Mouse (Mus musculus) left cerebral cortex, postnatal 36 days (tissue): Measurements from ENCODE around the gene Slc25a51. TPM values are rescaled to one million over a fixed set of nuclear protein-coding genes. Genes with fewer than 3 reads are reported as not detected.

Source experiments
- DNase-seq, 2 experiments: peaks; one replicate each; pipeline ENCODE4 v3.0.0; 2021 to 2022; ENCODE audit warnings: low spot score in 2 of 2, mixed read lengths in 1 of 2
- intact Hi-C: fragments of 180-260 bp; cut with DNase I; formaldehyde crosslinking; loops from one replicate; pipeline ENCODE4 v1.15.1; 2025
- total RNA-seq, 2 experiments: library from RNA; stranded (reverse); gene quantifications; 2 replicates each; pipeline ENCODE4 v1.2.3; 2021

Slc25a51 gene
- 100 to 1,000 TPM; 117 to 118 TPM for total RNA-seq

DNA sequence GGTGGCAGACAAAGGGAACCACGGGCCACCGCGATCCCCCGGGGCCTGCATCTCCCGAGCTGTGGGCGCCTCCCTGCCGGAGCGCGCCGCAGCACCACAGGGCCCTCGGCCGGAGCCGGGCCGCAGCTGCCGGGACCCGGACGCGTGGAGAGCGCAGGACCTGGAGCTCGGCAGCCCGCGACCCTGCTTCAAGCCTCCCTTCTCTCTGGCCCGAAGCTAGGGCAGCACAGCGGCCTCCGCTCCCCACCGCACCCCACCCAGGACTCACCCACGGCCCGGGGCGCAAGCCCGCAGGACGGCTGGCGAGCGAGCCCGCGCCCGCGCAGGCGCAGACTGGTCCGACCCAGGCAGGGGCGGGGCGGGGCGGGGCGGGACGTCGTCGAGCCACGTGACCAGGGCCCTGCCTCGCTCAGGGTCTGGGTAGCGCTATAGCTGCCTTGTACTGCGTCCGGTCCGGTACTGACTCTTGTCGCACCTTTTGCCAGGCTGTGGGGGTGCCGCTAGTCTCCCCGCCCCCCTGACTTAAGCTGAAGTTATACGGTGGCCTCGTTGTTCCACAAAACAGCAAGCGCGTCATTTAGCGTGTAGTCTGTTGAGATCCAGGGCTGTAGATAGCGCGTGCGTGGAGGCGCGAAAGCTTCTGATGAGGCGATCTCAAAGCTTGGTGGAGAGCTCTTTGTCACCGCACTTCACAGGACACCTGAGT, at the start of gene Slc25a51:
Gene Slc25a51 (minus strand): TSS at position 340 of the 706 bp plus-strand sequence.
- intact Hi-C loops: loop anchor here (10.0 kb wide), 2 partner anchors 314 to 394 kb away; partner anchors contain the start of genes Polr1e and Zbtb5
- DNase-seq: peak; percentile 84 to 86

DNA sequence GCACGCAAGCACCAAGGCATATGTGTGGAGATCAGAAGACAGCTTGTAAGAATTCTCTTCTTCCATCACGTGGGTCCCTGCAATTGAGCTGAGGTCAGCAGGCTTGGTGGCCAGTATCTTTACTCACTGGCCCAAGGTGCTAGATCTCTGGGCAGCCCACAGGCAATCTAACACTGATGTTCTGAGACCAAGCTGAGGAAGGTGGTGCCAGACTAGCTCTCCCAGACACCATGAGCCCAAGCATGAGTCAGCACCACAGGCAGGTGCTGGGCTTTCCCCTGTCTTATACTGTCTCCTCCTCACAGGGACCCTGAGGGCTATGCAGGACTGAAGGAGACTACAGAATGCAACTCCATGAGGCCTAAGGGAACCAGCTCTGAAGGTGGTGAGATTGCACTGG, 49.0 kb upstream of the Slc25a51 start:
- DNase-seq: no peak
- intact Hi-C loops: no loop called here

DNA sequence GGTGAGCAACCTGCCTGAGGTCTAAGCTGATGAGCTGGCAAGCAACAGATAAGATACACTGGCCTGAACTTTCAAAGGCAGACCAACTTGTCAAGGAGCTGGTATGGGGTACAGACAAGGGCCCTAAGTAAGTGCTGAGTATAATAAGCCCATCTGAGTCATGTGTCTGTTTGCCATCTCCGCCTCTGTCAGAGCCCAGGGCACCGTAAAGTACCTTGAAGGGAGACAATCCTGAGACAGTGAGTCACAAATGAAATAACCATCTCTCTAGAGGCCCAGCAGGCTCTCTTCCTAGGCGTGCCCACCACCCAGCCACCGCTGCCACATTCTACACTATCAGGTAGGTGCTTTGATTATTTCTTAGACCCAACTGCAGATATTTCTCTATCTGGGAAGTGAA, 46.4 kb upstream of the Slc25a51 start:
- intact Hi-C loops: no loop called here
- no peak for DNase-seq

DNA sequence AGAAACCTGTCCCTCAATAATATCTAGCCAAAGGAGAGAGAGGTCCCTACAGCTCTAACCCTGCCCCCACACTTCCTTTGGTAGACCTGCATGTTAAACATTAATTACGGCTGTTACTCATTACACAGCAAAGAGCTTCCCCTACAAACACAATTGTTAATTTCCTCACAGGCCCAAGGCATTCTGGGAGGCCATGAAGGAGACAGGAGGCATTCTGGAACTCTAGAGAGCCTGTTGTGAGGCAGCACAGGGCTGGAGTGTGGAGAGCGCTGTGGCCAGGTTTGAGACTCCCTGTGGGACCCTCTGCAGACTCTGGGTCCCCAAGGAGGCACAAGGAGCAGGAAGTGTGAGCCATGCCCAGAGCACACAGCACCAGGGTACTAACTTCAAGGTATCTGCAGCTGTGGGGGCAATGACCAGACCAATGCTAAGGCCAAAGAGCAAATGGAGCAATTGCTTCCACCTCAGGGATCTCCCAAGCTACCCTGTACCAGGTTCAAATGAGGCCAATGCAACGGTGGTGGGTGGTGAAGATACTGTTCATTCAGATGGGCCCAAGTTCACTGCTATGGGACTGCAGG, 44.8 kb upstream of the Slc25a51 start:
- intact Hi-C loops: no loop called here
- DNase-seq: no peak

DNA sequence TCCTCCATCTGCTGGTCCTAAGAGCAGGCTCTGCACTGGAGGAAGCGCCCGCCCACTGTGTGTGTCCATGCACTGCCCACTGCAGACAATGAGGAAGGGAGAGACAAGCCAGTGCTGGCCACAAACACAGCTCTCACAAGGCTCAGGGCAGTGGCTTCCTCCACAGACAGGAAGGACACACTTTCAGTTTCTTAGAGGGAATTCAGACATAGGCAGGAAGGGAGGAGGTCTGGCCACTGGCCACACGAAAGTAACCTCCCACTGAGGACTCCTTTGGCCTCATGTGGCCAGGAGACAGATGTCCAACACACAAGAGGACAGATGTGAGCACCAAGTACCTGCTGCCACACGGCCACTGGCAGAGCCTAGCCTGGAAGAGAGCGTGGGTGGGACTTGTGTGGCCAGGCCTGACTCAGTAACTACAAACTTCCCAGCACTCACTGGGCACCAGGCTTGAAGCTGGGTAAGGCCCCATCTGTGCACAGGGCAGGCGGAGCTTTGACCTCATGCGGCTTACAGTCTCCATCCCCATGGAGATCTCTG, 44.1 kb upstream of the Slc25a51 start:
- peak in 1 of 2 experiments; percentile 9 for DNase-seq
- intact Hi-C loops: no loop called here

DNA sequence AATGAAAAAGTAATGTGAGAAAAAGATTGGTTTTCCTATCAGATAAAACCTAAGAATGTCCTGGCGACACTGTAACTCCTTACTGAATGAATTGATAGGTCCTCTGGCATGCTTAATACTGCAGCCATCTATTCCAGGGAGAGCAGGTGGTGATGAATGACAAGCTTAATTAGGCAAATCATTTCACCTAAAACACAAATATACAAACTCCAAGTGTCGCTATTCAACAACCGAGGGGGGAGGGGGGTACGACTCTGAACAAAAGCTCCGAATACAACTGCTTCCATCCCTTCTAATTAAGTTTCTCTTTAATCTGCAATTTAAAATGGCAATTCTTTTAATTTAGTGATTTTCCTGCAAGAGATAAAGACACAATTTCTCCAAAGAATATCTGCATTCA, 40.4 kb upstream of the Slc25a51 start:
- intact Hi-C loops: no loop called here
- DNase-seq: no peak

DNA sequence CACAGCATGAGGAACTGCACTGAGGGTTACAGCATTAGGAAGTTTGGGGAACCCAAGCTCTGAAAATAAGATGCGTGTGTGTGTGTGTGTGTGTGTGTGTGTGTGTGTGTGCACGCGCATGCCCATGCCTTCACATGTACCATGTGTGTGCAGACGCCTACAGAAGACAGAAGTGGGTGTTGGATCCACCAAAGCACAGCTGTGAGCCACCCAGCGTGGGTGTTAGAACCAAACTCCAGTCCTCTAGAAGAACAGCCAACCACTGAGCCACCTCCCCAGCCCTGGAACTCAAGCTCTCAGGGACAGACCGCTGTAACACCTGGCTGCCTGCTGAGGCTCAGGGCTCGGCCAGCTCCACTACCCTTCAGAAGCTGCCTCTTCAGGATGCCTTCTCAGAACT, 39.9 kb upstream of the Slc25a51 start:
- intact Hi-C loops: no loop called here
- DNase-seq: peak in 1 of 2 experiments; percentile 10

DNA sequence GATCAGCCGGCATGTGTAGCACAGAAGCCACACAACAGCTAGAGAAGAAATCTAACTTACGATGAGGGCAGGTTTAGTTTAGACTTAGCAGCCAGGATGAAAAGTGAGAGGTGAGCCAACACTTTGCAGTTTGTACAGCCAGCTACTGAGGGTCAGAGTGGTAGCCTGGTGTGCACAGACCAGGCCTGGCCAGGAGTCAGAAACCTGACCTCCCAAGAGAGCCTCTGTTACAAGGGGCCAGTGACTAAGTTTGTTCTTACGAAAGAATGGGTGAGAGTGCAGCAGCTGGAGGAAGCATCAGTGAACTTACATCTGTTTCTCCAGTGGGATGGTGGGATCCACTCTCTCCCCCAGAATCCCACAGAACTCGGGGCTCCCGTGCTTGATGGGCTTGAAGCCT, 38.6 kb upstream of the Slc25a51 start:
- intact Hi-C loops: no loop called here
- DNase-seq: no peak

DNA sequence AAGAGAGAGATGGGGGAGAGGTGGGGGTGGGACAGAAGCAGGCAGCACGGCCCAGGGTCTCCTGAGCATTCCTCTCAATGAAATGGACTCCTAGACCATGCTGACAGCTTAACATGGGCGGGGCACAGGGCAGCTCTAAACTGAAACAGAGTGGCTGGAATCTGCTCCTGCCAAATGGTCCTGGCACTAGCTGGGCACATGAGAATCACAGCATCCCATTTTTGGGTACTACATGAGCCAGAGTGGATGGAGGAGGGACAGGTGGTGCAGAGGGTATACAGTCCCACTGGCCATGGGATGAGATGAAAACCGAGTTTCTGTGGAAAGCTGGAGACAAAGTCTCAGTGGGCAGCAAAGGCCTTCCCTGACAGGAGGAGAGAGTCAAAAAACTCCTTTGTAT, 36.7 kb upstream of the Slc25a51 start:
- intact Hi-C loops: no loop called here
- DNase-seq: no peak

DNA sequence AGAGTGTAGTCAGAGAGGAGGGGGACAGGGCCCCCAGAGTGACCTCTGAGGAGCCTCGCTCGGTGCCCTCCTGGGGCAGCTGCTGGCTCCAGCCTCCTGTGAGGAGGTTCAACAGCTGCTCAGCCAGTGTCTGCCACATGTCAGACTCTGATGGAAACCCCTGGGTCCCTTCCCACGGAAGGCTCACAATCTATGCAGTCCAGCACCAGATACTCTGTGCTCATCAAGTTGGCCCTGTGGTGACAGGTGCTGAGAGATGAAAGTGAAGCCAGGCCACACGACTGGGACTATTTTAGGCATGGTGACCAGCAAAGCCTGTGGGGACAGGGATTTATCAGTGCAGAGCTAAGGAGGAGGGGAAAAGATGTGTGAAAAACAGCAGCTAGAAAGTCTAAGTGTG, 36.2 kb upstream of the Slc25a51 start:
- intact Hi-C loops: no loop called here
- DNase-seq: no peak

DNA sequence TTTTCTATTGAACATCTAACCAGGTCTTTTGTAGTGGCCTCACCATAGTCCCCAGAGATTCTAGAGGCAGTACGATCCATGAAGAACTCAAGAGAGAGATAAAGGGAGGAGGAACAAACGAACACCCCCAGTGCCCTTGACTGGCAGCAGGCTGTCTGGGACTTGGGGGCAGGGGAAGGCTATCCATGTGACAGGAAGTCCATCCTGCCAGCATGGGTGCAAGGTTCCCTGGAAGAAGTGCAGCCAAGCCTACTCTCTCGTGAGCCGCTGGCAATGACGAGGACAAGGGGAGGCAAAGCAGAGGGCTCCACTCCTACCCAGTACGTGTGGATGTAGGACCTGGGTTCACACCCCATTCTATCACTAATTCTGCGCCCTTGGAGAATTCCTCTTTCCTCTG, 35.1 kb upstream of the Slc25a51 start:
- intact Hi-C loops: no loop called here
- no peak for DNase-seq

DNA sequence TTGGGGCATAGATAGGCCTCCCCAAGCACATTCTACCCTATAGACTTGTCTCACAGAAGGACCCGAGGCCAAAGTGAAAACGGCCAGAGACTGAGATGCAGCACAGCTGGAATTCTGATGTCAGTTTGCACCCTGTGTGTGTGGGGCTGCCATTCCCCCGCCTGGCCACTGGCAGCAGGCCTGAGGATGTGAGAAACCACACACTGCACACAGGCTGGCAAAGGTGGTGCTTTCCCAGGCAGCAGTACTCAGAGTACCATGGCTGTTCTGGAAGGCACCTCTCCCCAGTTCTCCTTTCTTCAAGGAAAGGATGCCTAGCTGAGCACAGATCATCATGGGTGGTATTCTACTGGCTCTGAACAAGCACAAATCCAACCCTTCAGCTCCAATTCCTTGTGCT, 33.7 kb upstream of the Slc25a51 start:
- intact Hi-C loops: no loop called here
- DNase-seq: no peak

DNA sequence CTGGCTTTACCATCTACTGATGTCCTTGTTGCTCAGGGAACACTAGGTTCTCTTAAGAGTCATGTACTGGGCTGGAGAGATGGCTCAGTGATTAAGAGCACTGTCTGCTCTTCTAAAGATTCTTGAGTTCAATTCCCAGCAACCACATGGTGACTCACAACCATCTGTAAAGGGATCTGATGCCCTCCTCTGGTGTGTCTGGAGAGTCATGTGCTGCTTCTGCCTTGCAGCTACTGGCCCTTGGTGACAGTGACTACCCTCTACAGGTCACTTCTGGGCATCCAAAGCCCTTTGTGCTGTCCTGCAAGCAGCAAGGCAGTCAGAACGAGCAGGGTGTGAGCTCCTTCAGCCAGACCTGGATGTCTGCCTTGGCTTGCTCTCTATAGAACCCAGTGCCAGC, 33.2 kb upstream of the Slc25a51 start:
- no peak for DNase-seq
- intact Hi-C loops: no loop called here

DNA sequence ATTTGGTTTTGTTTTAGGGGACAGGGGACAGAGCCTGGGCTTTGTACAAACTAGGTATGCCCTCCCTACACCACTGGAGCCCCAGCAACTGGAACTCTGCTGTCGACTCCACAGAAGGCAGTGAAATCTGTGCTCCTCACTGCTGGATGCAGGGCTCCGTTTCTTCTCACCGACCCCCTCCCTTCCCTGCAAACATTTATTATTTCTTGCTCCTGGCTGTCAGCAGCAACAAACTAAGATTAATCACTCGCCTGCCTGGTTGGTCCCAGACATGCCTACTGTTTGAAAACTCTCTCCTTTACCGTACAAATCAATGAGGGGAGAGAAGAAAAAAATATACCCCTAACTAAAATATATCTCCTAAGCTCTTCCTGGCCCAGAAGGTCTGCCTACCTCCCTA, 30.7 kb upstream of the Slc25a51 start:
- intact Hi-C loops: no loop called here
- DNase-seq: no peak

DNA sequence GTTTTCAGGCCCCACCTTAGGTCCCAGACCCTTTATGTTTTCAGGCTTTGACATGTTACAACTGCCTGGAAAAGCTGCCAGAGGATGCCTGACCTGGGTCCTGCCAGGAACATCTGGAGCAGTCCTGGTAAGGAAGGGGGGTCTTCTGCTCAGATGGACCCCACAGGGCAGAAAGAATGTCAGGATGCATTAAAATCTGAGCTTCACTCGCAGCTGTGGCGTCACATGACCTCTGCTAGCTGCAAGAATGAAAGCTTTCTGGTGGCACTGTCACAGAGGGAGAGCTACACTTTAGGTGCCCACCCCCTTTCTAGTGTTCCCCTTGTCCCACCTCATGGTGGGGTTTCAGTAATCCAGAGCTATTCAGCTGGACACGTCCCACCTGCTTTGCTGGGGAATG, 28.4 kb upstream of the Slc25a51 start:
- DNase-seq: no peak
- intact Hi-C loops: no loop called here

DNA sequence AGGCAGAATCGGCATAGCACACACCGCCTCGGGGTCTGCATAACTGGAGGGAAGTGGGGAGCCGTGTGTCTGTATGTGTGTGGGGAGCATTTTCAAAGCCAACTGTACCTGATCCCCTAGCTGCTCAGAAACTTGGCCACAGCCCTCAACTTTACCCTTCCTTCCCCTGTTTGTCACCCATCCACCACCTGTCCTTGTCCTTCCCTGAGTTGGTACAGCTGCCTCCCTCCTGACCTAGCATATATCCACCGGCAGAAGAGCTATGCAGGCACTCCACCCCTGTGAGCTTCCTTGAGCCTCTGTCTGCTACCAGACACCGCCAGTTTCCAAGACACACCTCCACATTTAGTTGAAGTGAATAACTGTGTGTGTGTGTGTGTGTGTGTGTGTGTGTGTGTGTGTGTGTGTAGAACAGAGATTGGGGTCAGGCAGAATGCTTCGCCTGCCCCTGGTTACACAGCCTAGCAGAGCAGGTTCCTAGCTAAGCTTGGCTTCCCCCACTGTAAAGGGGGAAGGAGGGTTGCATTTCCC, 27.9 kb upstream of the Slc25a51 start:
- intact Hi-C loops: no loop called here

DNA sequence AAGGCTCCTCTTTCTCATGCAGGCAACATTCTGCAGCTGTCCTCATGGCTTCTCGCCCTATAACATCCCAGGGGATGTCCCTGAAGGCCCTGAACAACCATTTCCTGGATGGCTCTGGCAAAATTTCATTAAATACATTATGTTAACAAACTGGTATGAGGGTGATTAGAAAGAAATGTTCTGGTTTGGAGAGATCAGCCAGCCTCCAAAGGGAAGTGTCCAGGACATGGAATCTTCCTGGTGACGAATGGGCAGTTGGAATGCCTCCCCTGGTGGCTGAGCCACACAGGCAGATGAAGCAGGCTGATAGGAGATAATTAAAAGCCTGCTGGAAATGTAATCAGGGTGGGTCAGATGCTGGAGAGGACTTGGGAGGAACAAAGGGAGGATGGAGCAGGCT, 27.3 kb upstream of the Slc25a51 start:
- no peak for DNase-seq
- intact Hi-C loops: no loop called here

More for the DNA sequence above, 27.9 kb upstream of the Slc25a51 start:
- DNase-seq: no peak

DNA sequence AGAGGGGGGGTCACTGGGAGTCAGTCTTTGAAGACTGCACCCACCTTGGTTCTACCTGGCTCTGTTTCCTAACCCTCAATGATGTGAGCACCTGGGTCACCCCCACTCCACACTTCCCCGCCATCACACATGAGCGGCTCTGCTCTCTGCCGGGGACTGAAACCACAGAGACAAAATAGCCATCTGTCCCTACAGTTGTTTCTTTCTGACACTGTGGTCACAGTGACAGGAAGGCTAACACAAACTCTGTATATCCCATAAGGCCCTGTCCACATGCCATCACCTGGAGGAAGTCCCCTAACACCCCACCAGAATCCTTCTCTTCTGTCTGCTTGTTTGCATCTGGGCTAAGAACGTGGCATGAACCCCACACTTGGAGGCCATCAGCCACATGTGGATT, 26.1 kb upstream of the Slc25a51 start:
- no peak for DNase-seq
- intact Hi-C loops: no loop called here

DNA sequence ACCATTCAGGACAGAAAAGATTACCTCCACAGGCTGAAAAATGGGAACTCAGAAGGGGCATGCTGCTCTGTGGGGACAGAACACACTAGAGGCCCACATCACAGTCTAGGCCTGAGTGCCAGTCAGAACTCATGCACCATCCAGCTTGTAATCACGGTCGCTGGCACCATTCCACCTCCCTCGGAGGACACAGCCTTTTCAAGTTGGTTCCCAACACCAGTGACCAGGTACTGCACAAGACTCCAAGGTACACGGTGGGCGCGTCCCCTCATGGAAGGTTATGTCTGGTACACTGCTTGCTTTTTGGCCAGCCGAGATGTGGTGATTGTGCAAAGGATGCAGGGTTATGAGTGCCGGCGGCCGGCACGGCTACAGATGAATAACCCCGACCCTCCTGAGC, 25.5 kb upstream of the Slc25a51 start:
- intact Hi-C loops: no loop called here
- no peak for DNase-seq

DNA sequence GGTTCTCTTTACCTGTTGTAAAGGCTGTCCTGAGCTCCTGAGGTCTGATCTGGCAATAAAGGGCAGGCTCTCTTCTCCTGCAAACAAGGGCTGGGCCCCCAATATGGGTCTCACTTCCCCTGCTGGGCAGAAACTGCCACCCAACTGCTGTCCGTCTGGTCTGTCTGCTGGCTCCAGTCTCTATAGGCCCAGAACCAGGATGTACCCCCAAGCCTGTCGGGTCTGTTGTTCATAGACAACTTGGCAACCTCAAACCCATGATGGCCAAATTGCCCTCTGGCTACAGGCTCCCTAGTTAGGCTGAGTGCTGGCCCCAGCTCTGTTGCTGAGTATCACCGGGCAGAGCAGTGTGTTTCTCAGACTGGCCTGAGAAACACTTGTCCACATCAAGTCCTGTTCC, 23.2 kb upstream of the Slc25a51 start:
- DNase-seq: no peak
- intact Hi-C loops: no loop called here

DNA sequence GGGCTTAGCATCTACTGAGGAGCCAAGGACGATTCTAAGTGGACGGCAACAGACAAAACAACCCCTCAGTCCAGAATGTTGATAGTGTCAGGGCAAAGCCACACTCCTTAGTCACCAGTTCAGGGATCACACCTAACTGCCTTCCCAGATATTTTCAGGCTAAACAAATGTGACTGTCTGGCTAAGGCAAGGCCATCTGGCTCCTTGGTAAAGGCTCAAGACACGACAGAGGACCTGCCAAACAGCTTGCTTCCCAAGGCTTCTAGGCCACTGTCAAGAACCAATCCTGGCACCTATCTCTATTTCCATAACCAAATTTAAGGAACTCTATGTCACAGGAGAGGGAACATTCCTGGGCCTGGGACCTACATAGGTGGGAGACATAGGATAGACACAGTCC, 22.8 kb upstream of the Slc25a51 start:
- intact Hi-C loops: no loop called here
- no peak for DNase-seq
